Mouse (Mus musculus) left cerebral cortex, adult 8-10 months (tissue): Measurements from ENCODE around the gene Maged2. TPM values are rescaled to one million over a fixed set of nuclear protein-coding genes. Genes with fewer than 3 reads are reported as not detected.
"Not testable (repeated sequence)": the region's sequence is repeated elsewhere in the genome, so short reads cannot be mapped to it uniquely, and the experiment has no call there.

Experiments used
- DNase-seq, 2 experiments: peaks; one replicate each; pipeline ENCODE4 v3.0.0; 2022; ENCODE audit warnings: low spot score in 2 of 2
- total RNA-seq, 4 experiments: library from RNA; stranded (reverse); gene quantifications; 2 replicates each; pipeline ENCODE4 v1.2.4; 2022

Maged2 gene
- total RNA-seq, result 10 to 100 TPM; 47.6 to 59.7 (median 57.1) TPM

DNA sequence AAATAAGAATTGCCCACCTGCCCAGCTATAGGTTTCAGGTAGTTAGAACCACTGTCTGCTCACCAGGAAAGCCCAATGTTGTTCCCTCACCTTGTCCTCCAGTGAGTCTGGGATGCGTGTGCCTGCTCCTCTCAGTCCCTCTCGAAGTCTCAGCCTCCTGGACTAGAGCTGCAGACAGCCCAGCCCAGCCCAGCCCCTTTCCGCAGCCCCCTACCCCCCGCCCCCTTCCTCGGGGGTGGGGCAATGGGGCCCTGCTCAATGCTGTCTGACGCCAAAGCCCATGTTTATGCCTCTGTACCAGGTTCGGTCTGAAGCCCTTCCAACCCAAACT is at the start of gene Maged2:
TSS of gene Maged2 (minus strand) at position 207 of the 331 bp plus-strand sequence.
- DNase-seq, result no peak

DNA sequence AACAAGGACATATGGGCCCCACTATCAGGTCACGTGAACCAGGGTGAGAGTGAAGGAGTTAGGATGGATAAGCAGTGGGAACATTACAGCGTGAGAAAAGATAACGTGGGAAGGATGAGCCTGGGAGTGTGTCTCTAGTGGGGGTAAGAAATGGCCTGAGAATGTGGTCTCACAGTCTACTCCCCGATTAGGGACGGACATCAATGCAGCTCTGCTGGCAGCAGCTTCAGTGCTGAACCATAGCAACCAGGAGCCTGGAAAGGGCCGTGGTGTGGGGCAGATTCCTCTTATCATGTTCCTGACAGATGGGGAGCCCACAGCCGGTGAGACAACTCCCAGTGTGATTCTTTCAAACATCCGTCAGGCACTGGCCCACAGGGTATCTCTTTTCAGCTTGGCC is 34.1 kb upstream of the Maged2 start:
- DNase-seq, result no peak

DNA sequence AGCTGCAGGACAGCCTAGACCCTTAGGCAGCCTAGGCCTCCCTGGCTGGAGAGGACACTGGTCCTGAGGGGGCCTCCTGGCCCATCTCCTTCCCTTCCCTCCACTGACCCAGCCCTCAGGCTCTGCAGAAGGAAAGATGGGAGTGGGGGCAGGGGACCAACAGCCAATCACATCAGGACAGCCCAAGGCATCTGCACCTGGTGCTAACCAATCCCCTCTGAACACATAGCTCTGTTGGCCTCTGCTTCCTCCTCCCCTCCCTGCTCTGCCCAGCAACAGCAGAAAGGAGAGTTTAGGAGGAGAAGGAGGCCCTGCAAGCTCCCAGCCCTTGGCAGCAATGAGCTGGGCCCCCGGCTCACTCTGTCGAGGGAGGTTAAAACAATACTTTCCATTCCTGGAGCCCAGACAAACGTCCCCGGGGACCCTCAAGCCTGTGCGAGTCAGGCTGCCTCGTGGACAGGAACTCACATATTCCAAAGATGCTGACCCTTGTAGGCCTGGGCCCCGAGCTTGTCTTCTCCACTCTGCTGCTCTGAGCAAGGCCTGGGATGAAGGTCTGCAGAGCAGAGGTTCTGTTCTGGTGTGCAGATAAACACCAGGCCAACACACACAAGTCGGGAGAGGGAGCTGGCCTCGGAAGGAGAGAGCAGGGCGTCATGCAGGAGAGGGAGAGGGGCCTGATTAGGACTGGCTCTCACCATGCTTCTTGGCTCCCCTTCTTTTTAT is 31.5 kb upstream of the Maged2 start:
- DNase-seq, result not testable (repeated sequence)

DNA sequence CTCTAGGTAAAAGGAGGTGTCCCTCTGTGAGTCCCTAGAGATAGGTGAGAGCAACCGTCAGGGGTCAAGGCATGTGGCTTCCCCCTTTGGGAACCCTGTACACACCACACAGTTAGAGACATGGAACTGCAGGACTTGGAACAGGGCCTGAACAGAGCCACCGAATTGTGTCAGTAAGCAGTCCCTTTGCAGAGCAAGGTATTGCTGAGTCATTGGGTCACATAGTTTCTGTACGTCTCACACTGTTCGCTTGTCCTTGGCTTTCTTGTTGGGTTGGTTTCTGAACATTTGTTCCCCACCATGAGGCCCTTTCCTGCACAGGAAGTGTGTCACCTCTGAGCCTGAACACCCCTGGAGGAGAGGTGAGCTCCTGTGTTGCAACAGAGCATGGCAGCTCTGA is 29.1 kb upstream of the Maged2 start:
- not testable (repeated sequence) for DNase-seq

DNA sequence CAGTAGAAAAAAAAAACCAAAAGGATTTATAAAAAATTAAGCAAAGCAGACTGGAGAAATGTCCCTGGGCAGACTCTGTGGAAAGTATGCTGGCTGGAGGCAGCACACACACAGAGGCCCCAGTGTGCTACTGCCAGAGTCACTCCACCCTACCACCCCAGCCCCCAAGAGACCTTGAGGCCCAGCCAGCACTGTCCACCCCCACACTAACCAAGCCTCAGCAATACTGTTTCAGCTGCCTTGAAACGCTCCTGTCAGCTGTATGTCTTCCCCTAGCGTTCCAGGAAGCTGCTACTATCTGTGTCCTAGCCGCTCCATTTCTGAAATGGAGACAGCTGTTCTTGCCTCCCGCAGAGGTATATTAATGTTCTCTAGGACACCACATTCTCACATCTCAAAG is 16.2 kb upstream of the Maged2 start:
- no peak for DNase-seq

DNA sequence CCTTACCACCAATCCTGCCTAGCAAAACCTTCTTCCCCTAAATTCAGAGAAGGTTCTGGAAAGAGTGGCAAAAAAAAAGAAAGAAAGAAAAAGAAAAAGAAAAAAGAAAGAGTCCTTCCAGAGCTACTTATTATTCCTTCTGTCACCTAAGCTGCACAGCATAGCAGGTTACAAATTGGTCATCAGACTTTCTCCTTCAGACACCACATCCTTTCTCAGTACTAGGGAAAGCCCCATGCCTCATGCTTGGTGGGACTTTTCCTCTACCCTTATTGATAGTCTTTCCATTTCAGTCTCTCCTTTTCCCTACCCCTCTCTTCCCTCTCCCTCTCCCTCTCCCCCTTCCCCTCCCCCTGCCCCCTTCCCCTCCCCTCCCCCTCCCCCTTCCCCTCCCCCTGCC is 3.1 kb upstream of the Maged2 start:
- DNase-seq, result no peak

DNA sequence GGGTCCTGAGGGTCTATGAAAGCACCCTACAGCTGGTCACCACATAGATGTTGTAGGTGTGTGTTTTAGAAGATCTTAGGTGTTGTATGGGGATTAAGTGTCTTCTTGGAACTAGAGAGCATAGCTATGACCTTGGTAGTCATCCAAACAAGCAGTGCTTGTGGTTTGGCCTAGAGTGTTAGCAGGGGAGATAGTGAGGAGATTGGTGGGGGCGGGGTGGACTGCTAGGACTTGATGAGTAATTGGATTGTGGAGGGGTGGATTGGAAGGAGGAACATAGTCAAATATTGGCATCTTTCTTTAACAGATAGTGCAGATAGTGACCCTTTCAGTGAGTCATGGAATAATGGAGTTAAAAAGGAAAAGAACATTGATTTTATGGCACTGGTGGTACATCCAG is 1.5 kb upstream of the Maged2 start:
- DNase-seq, result no peak

DNA sequence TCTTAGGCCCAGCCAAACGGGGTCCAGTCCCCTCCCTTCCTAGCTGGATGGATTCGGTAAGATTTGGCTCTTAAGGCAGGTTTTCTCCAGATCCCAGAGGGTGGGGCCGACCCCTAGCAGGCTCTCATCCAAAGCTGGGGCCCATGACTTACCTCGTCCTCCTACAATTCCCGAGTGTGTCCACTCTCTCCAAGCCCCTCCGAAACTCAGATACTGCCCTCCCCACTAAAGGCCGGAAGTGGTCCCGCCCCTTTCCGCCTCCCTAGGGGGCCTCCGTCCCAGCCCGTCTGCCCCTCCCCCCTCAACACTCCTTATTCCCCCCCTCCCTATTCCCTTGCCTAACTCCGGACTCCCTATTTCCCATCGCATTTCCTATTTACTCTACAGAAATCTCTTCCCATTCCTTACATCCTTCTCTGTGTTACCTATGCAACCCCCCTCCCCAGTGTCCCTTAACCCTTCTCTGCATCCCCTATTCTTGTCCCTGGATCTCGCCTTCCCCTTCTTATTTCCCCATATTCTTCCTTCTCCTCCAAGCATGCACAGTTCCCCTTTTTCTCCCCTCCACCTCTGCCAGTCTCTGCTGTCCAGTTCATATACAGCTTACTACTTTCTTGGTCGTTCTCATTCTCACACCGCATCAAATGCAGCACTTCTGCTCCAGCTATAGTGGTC is 544 bp downstream of the Maged2 start:
- no peak for DNase-seq

DNA sequence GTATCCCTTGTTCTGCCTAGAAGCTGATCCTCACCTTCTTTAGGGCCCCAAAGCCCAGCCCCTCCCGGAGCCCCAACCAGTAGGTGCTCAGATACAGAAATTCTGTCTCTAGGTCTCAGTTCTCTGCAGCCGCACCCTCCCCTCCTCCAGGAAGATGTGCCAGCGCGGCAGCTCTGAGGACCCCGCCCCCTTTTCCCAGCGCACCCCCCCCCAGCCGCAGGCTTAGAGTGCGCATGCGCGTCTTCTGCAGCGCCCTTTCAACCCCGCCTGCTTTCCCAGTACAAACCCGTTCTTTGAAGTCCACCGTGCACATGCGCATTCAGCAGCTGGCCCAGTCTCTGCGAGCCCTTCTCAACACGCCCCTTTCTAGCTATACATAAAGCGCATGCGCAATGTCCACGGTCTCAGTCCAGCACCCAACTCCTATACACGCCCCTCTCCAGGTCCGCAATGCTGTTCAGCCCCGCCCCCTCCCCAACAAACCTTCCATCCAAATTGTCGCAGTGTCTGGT is 1.3 kb downstream of the Maged2 start:
- peak; percentile 39 to 89 for DNase-seq

DNA sequence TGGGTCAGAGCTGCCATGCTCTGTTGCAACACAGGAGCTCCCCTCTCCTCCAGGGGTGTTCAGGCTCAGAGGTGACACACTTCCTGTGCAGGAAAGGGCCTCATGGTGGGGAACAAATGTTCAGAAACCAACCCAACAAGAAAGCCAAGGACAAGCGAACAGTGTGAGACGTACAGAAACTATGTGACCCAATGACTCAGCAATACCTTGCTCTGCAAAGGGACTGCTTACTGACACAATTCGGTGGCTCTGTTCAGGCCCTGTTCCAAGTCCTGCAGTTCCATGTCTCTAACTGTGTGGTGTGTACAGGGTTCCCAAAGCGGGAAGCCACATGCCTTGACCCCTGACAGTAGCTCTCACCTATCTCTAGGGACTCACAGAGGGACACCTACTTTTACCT is 13.2 kb downstream of the Maged2 start:
- DNase-seq, result not testable (repeated sequence)

DNA sequence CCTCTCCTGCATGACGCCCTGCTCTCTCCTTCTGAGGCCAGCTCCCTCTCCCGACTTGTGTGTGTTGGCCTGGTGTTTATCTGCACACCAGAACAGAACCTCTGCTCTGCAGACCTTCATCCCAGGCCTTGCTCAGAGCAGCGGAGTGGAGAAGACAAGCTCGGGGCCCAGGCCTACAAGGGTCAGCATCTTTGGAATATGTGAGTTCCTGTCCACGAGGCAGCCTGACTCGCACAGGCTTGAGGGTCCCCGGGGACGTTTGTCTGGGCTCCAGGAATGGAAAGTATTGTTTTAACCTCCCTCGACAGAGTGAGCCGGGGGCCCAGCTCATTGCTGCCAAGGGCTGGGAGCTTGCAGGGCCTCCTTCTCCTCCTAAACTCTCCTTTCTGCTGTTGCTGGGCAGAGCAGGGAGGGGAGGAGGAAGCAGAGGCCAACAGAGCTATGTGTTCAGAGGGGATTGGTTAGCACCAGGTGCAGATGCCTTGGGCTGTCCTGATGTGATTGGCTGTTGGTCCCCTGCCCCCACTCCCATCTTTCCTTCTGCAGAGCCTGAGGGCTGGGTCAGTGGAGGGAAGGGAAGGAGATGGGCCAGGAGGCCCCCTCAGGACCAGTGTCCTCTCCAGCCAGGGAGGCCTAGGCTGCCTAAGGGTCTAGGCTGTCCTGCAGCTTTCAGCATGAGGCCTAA is 15.5 kb downstream of the Maged2 start:
- not testable (repeated sequence) for DNase-seq

Other genes with a start within 250 kb of the Maged2 start
- gene Pfkfb1, start 226.1 kb downstream of the Maged2 start, total RNA-seq, result 1 to 10 TPM in 3 of 4 experiments, under 1 TPM in 1; 0.84 to 2.3 (median 1.8) TPM
- 10 to 100 TPM; 11.2 to 15.6 (median 11.5) TPM for gene Apex2, start 224.5 kb downstream of the Maged2 start, total RNA-seq
- gene Tro, start 156.8 kb downstream of the Maged2 start, total RNA-seq, result 100 to 1,000 TPM; 136 to 152 (median 144) TPM
- gene Gnl3l, start 203.0 kb upstream of the Maged2 start, total RNA-seq, result 100 to 1,000 TPM; 204 to 216 (median 206) TPM
- gene Fgd1, start 231.8 kb upstream of the Maged2 start, total RNA-seq, result 10 to 100 TPM; 15.6 to 18.7 (median 16.9) TPM